Mouse (Mus musculus): Measurements from ENCODE around the gene H2-M10.6.

H2-M10.6 gene

DNA sequence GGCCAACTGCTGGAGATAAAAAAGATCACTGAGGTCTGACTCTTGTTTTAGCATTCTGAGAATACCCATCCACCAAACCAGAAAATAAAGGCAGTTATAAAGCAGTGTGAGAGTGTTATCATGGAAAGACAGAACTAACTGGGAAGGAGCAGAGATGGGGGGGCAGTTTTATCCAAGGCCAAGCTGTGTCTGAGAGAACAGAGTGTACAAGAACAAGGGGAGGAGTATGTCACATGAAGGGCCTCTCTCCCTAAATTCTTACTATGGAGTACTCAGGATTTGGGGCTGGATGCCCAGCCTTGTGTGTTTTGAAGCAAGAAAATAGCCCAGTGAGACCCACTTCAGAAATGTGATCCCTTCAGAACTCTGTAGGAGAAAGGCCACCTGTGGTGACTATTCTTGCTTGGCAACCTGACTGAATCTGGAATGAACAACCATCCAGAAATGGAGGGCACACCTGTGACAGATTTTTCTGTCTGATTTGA, 29.0 kb downstream of the H2-M10.6 start:
- in situ Hi-C loops (cut with MseI, MboI) = no loop called here

- in situ Hi-C loops (cut with MseI, MboI) = no loop called here
Observed at GRCm38 (mm10) chr17:36843696-36844095, 31.7 kb downstream of the H2-M10.6 start.

- in situ Hi-C loops (cut with MseI, MboI) = no loop called here
Observed at GRCm38 (mm10) chr17:36844286-36844719, 32.3 kb downstream of the H2-M10.6 start.

GRCm38 (mm10) chr17:36844725-36845124, 32.8 kb downstream of the H2-M10.6 start:
- in situ Hi-C loops (cut with MseI, MboI) = no loop called here

GRCm38 (mm10) chr17:36848911-36849310, 36.9 kb downstream of the H2-M10.6 start:
- in situ Hi-C loops (cut with MseI, MboI) = no loop called here

- in situ Hi-C loops (cut with MseI, MboI) = no loop called here
Observed at GRCm38 (mm10) chr17:36849992-36850391, 38.0 kb downstream of the H2-M10.6 start.

DNA sequence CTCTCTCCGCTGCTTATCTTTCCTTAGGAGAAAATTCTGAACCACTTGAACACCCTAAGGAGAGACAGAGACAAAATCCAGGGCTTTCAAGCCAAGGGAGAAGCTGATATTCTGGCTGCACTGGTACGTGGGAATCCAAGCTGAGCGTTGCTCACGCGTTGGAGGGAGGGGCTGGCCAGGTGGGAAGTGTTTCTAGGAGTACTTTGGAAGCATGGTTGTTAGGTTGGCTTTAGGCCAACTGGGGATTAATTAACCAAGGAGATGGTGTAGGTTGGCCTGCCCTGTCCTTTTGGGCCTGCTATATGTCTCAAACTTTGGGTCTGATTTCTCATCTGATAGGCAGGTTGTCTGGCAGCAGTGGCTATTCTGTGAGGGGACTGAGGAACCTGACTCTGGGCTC, 39.2 kb downstream of the H2-M10.6 start:
- in situ Hi-C loops (cut with MseI, MboI) = no loop called here

- in situ Hi-C loops (cut with MseI, MboI) = no loop called here
Observed at GRCm38 (mm10) chr17:36851627-36852026, 39.7 kb downstream of the H2-M10.6 start.

GRCm38 (mm10) chr17:36855484-36855883, 43.5 kb downstream of the H2-M10.6 start:
- in situ Hi-C loops (cut with MseI, MboI) = no loop called here

DNA sequence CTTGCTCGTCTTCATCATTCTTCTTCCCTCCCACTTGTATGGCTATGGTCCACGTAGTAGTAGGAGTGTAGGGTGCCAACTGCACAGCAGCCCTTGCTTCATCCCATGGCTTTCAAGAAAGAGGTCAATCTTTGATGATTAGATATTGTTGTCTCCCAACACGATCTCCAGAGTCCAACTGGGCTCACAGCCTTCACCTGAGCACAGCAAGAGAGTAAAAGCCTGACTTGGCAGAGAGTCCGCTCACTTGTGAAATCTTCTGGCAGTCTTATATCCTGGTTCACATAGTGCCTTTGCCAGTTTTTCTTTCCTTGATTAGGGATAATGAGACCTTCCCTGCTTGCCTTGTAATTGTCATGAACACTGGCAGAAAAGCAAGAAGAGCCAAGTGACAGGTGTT, 44.3 kb downstream of the H2-M10.6 start:
- in situ Hi-C loops (cut with MseI, MboI) = no loop called here

DNA sequence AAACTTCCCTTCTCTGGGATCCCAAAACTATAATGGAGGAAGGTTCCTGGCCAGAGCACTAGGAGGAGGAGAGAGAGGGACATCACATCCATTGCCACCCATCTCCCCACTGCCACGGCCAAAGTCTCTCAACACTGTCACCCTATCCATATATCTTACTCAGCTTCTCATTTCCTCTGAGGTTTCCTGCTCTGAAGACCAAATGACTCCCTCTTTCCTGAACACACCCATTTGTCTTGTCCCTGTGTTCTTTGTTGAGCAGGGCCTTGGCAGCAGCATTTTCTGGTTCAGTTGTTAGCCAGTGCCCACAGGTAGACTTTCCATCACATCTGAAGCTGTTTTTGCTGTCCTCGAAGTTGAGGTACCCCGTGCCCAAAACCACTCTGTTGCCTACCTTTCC, 46.2 kb downstream of the H2-M10.6 start:
- in situ Hi-C loops (cut with MseI, MboI) = no loop called here

DNA sequence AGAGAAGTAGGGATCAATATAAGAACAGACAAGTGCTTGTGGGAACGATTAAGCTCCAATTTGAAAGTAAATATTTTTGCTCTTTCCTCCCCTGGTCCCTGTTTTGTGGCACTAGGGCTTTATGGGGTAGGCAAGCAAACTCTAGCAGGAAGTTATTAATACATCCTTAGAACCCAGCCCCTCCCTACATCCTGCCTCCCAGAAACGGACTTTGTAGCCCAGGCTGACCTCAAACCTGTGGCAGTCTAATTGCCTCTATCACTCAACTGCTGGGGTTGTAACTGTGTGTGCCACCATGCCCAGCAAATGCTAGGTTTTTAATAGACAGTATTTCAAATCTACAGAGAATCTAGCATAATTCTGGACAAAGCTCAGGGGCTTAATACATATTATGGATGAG, 49.7 kb downstream of the H2-M10.6 start:
- in situ Hi-C loops (cut with MseI, MboI) = no loop called here

Data from mouse trophoblast stem cell (cell line).